Mouse (Mus musculus): ENCODE measurements around the gene Ppfia4.

Gene Ppfia4

GRCm38 (mm10) chr1:134339162-134339561 is 6.4 kb upstream of the Ppfia4 start:
- DNase-seq (ENCODE audit: low read depth, low spot score): no peak

- DNase-seq (ENCODE audit: low read depth, low spot score): no peak
Observed at GRCm38 (mm10) chr1:134336958-134337710, 4.4 kb upstream of the Ppfia4 start.

- DNase-seq (ENCODE audit: low read depth, low spot score): peak; percentile 56
Observed at GRCm38 (mm10) chr1:134335924-134336810, 3.4 kb upstream of the Ppfia4 start.

GRCm38 (mm10) chr1:134335211-134335923 is 2.6 kb upstream of the Ppfia4 start:
- DNase-seq (ENCODE audit: low read depth, low spot score): no peak

GRCm38 (mm10) chr1:134334111-134334827 is 1.5 kb upstream of the Ppfia4 start:
- DNase-seq (ENCODE audit: low read depth, low spot score): no peak

GRCm38 (mm10) chr1:134333371-134334110 is 813 bp upstream of the Ppfia4 start:
- DNase-seq (ENCODE audit: low read depth, low spot score): no peak

- DNase-seq (ENCODE audit: low read depth, low spot score): peak; percentile 77
Observed at GRCm38 (mm10) chr1:134331879-134332635, 671 bp downstream of the Ppfia4 start.

GRCm38 (mm10) chr1:134326841-134327346 is 5.8 kb downstream of the Ppfia4 start:
- DNase-seq (ENCODE audit: low read depth, low spot score): peak; percentile 61

- no peak for DNase-seq (ENCODE audit: low read depth, low spot score)
Observed at GRCm38 (mm10) chr1:134322591-134322990, 10.1 kb downstream of the Ppfia4 start.

GRCm38 (mm10) chr1:134320691-134321301 is 11.9 kb downstream of the Ppfia4 start:
- DNase-seq (ENCODE audit: low read depth, low spot score): no peak

GRCm38 (mm10) chr1:134318261-134318660 is 14.5 kb downstream of the Ppfia4 start:
- DNase-seq (ENCODE audit: low read depth, low spot score): no peak

GRCm38 (mm10) chr1:134316361-134316760 is 16.4 kb downstream of the Ppfia4 start:
- no peak for DNase-seq (ENCODE audit: low read depth, low spot score)

- DNase-seq (ENCODE audit: low read depth, low spot score): no peak
Observed at GRCm38 (mm10) chr1:134315181-134315580, 17.5 kb downstream of the Ppfia4 start.

- DNase-seq (ENCODE audit: low read depth, low spot score): no peak
Observed at GRCm38 (mm10) chr1:134311760-134312159, 21.0 kb downstream of the Ppfia4 start.

- DNase-seq (ENCODE audit: low read depth, low spot score): no peak
Observed at GRCm38 (mm10) chr1:134310729-134311128, 22.0 kb downstream of the Ppfia4 start.

GRCm38 (mm10) chr1:134310291-134310690 is 22.4 kb downstream of the Ppfia4 start:
- DNase-seq (ENCODE audit: low read depth, low spot score): no peak

- DNase-seq (ENCODE audit: low read depth, low spot score): no peak
Observed at GRCm38 (mm10) chr1:134307409-134307808, 25.3 kb downstream of the Ppfia4 start.

- no peak for DNase-seq (ENCODE audit: low read depth, low spot score)
Observed at GRCm38 (mm10) chr1:134304940-134305339, 27.8 kb downstream of the Ppfia4 start.

- DNase-seq (ENCODE audit: low read depth, low spot score): no peak
Observed at GRCm38 (mm10) chr1:134302568-134303238, 30.0 kb downstream of the Ppfia4 start.

Data from ES-CJ7 (cell line).